Mouse (Mus musculus) lung, adult 2 months (tissue): ENCODE data around the gene Gm20481.

ENCODE experiments used
- CTCF ChIP-seq: fragments of 200-500 bp; IDR thresholded peaks from 2 replicates; pipeline ENCODE4 v1.5.1; 2011; ENCODE audit warnings: mild to moderate bottlenecking, low read length, control low read depth; ENCODE audit not compliant: insufficient read depth
- POLR2A ChIP-seq: fragments of 200-500 bp; IDR thresholded peaks from 2 replicates; pipeline ENCODE4 v1.6.1; 2011; ENCODE audit warnings: low read depth, mild to moderate bottlenecking, control low read depth, low read length, borderline replicate concordance; ENCODE audit errors: extremely low read depth

DNA sequence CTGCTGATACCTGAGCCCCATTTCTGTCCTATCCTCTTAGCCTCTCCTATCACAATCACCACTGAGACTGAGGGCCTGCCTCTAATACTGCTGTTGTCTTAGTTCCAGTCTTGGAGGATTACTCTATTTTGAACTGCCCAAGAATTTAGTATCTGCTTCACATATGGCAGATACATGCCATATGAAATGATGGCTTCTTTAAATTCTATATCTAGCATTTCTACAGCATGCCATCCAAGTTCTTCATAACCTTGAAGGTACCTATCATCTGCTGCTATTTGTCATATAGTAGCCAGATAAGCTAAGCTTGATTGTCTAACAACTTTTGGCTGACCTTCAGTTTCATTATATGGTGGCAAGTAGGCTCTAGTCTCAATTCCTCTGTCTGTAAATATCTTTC, 25.0 kb downstream of the Gm20481 start:
- TF ChIP-seq CTCF = no peak
- TF ChIP-seq POLR2A = no peak
